Mouse (Mus musculus): Measurements from ENCODE around the gene Cfap77. TPM values are rescaled to one million over a fixed set of nuclear protein-coding genes. Genes with fewer than 3 reads are reported as not detected.

The Cfap77 gene
- polyA plus RNA-seq, 1 experiment from 2014 or later = 0.18 TPM

DNA sequence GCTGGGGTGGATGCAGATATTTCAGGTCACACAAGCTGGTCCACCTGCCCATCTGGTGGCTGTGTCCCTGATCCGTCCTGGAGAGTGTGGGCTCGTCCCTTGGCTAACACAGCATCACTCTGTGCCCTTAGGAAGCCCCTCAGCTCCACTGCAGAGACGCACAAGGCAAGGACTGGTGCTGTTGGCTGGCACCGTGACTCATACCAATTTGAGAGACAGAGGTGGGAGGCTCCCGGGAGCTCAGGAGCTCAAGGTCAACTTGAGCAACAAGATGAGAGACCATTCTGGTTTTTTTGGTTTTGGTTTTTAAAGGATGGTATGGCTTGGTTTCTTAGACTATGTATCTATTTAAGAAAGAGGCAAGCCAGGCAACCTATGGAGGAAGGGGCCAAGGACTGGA, 42.3 kb downstream of the Cfap77 start:
- WGBS = 66% methylated on average over 5 of the region's 5 CpGs
- 0 out of 2 replicates have a peak, but pooled peaks cover 5% of the 10 kb centered on the region for H3K27me3 ChIP-seq (ENCODE audit: control insufficient read depth, insufficient read depth, low read length)
- no peak overlapping the region for H3K4me2 ChIP-seq (ENCODE audit: low read length)
- no peaks in the 10 kb centered on the region for H3K9me3 ChIP-seq (ENCODE audit: control insufficient read depth, low read length)
- no peaks in the 10 kb centered on the region for H3K36me3 ChIP-seq (ENCODE audit: control insufficient read depth, insufficient read depth, low read length)
- H3K9ac ChIP-seq (ENCODE audit: low read length) = no peak overlapping the region
- H3K27ac ChIP-seq (replicated peaks in 1 of 2; ENCODE audit: control insufficient read depth in 1 of 2, insufficient read depth in 1 of 2, low read depth in 2 of 2, low read length in 2 of 2) = no peak overlapping the region
- no peak overlapping the region for H3K4me3 ChIP-seq (ENCODE audit: control insufficient read depth in 1 of 2, insufficient read depth in 1 of 2, low read depth in 1 of 2, low read length in 2 of 2)
- ATAC-seq (ENCODE audit: insufficient number of reproducible peaks, insufficient read depth, low FRiP score, low read depth) = no peak
- peaks cover 8% of the 10 kb centered on the region in 2 experiments; a peak in 1 of 4 replicates for H3K4me1 ChIP-seq (ENCODE audit: control insufficient read depth in 2 of 2, insufficient read depth in 2 of 2, low read length in 2 of 2)

DNA sequence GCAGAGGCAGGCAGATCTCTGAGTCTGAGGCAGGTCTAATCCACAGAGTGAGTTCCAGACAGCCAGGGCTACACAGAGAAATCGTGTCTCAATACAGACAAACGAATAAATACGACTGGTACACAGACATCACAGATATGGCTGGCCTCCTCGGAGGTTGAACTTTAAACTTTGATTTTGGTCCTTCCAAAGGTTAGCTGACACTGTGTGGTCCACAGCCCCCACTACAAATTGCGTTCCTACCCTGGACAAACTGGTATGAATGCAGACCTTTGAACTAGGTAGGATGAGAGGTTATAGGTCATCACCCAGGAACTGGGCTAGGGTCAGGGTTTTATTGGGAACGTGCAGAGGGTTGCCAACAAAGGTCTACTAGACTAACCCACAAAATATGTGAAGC, 47.2 kb downstream of the Cfap77 start:
- Histone ChIP-seq H3K27me3 (ENCODE audit: control insufficient read depth, insufficient read depth, low read length) (0 out of 2 replicates have a peak, but pooled peaks cover 5% of the 10 kb centered on the region), H3K9me3 (ENCODE audit: control insufficient read depth, low read length) (no peaks in the 10 kb centered on the region), H3K4me1 (ENCODE audit: control insufficient read depth in 2 of 2, insufficient read depth in 2 of 2, low read length in 2 of 2) (peaks cover 6 to 8% of the 10 kb centered on the region in 2 experiments; a peak in 1 of 4 replicates), H3K4me3 (ENCODE audit: control insufficient read depth in 1 of 2, insufficient read depth in 1 of 2, low read depth in 1 of 2, low read length in 2 of 2) (no peak overlapping the region), H3K4me2 (ENCODE audit: low read length) (no peak overlapping the region), H3K9ac (ENCODE audit: low read length) (no peak overlapping the region), H3K36me3 (ENCODE audit: control insufficient read depth, insufficient read depth, low read length) (no peaks in the 10 kb centered on the region), H3K27ac (replicated peaks in 1 of 2; ENCODE audit: control insufficient read depth in 1 of 2, insufficient read depth in 1 of 2, low read depth in 2 of 2, low read length in 2 of 2) (no peak overlapping the region)
- 83% methylated on average over 6 of the region's 6 CpGs for WGBS
- no peak for ATAC-seq (ENCODE audit: insufficient number of reproducible peaks, insufficient read depth, low FRiP score, low read depth)

DNA sequence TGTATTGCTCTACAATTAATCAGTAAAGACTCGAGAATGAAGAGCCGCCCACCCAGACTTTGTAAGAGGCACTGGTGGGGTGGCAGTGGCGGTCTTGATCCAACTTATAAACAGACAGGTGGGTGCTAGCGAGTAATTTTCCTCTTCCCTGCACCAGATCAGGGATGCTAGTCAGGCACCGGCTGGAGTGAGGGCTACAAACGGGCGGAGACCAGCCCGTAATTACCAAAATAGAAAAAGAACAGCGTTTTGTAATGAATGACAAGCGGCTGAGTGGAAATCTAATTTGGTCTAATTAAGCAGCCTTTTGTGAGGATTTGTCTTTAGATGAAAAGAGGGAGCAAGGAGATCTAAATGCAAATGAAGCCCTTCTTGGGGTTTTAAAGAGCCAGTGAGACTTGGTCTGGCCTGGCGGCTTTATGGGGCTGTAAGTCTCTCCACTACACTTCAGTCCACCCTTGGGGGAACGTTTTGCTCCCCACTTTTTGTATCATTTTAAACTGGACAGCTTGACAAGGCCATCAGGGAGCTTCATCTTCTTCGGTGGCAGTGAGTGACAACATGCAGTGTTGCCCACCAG, 48.3 kb downstream of the Cfap77 start:
- no peak overlapping the region for H3K27ac ChIP-seq (replicated peaks in 1 of 2; ENCODE audit: control insufficient read depth in 1 of 2, insufficient read depth in 1 of 2, low read depth in 2 of 2, low read length in 2 of 2)
- ATAC-seq (ENCODE audit: insufficient number of reproducible peaks, insufficient read depth, low FRiP score, low read depth) = no peak
- no peak overlapping the region for H3K9ac ChIP-seq (ENCODE audit: low read length)
- H3K4me3 ChIP-seq (ENCODE audit: control insufficient read depth in 1 of 2, insufficient read depth in 1 of 2, low read depth in 1 of 2, low read length in 2 of 2) = no peak overlapping the region
- H3K4me1 ChIP-seq (ENCODE audit: control insufficient read depth in 2 of 2, insufficient read depth in 2 of 2, low read length in 2 of 2) = peaks cover 6 to 8% of the 10 kb centered on the region in 2 experiments; a peak in 1 of 4 replicates
- no peaks in the 10 kb centered on the region for H3K36me3 ChIP-seq (ENCODE audit: control insufficient read depth, insufficient read depth, low read length)
- H3K9me3 ChIP-seq (ENCODE audit: control insufficient read depth, low read length) = no peaks in the 10 kb centered on the region
- H3K27me3 ChIP-seq (ENCODE audit: control insufficient read depth, insufficient read depth, low read length) = 0 out of 2 replicates have a peak, but pooled peaks cover 5% of the 10 kb centered on the region
- WGBS = 77% methylated on average over 13 of the region's 13 CpGs
- no peak overlapping the region for H3K4me2 ChIP-seq (ENCODE audit: low read length)

DNA sequence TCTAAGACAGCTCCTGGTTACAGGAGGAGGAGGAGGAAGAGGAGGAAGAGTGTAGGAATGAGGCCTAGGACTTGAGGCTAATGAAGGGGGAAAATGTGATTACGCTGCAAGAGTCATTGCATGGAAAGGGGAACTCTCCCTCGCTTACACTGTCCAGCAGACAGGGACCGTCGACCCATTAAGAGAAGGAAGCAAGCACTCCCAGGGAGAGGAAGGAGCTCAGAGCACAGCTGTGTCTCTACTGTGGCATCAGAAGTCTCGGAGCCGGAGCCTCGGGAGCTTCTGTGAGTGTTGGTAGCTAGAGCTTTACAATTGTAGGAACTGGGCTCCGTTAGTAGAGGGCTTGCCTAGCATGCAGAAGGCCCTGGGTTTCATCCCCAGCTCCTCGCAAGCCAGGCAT, 50.8 kb downstream of the Cfap77 start:
- 54% methylated on average over 9 of the region's 9 CpGs for WGBS
- ATAC-seq (ENCODE audit: insufficient number of reproducible peaks, insufficient read depth, low FRiP score, low read depth) = no peak
- H3K9ac ChIP-seq (ENCODE audit: low read length) = no peak overlapping the region
- no peak overlapping the region for H3K4me3 ChIP-seq (ENCODE audit: control insufficient read depth in 1 of 2, insufficient read depth in 1 of 2, low read depth in 1 of 2, low read length in 2 of 2)
- H3K4me2 ChIP-seq (ENCODE audit: low read length) = no peak overlapping the region
- no peaks in the 10 kb centered on the region for H3K27me3 ChIP-seq (ENCODE audit: control insufficient read depth, insufficient read depth, low read length)
- no peaks in the 10 kb centered on the region for H3K36me3 ChIP-seq (ENCODE audit: control insufficient read depth, insufficient read depth, low read length)
- H3K9me3 ChIP-seq (ENCODE audit: control insufficient read depth, low read length) = no peaks in the 10 kb centered on the region
- no peaks in the 10 kb centered on the region for H3K4me1 ChIP-seq (ENCODE audit: control insufficient read depth in 2 of 2, insufficient read depth in 2 of 2, low read length in 2 of 2)
- no peak overlapping the region for H3K27ac ChIP-seq (replicated peaks in 1 of 2; ENCODE audit: control insufficient read depth in 1 of 2, insufficient read depth in 1 of 2, low read depth in 2 of 2, low read length in 2 of 2)

DNA sequence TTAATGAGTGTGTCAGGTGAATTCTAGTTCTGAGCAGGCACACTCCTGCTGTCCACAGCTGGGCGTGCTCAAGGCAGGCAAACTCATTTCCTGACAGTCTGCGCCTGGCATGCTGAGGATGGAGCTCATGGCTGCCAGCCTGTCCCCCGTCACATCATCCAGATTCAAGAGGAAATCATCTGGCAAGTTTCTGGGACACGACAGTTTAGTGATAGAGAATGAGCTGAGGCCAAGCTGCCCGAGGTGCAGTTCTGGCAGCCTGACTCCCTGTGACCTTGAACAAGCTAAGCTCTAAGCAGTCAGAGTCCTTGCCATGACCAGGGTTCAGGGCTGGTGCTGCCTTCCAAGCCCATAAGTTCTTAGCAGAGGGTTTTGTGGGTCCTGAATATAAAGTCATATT, 56.6 kb downstream of the Cfap77 start:
- H3K9ac ChIP-seq (ENCODE audit: low read length) = no peak overlapping the region
- H3K4me2 ChIP-seq (ENCODE audit: low read length) = no peak overlapping the region
- no peaks in the 10 kb centered on the region for H3K9me3 ChIP-seq (ENCODE audit: control insufficient read depth, low read length)
- WGBS = 20% methylated on average over 5 of the region's 5 CpGs
- H3K36me3 ChIP-seq (ENCODE audit: control insufficient read depth, insufficient read depth, low read length) = no peaks in the 10 kb centered on the region
- no peak overlapping the region for H3K4me3 ChIP-seq (ENCODE audit: control insufficient read depth in 1 of 2, insufficient read depth in 1 of 2, low read depth in 1 of 2, low read length in 2 of 2)
- 0 out of 4 replicates have a peak overlapping the region, but pooled peaks of 1 of the 2 experiments have one; percentile 24 for H3K27ac ChIP-seq (replicated peaks in 1 of 2; ENCODE audit: control insufficient read depth in 1 of 2, insufficient read depth in 1 of 2, low read depth in 2 of 2, low read length in 2 of 2)
- no peaks in the 10 kb centered on the region for H3K27me3 ChIP-seq (ENCODE audit: control insufficient read depth, insufficient read depth, low read length)
- no peaks in the 10 kb centered on the region for H3K4me1 ChIP-seq (ENCODE audit: control insufficient read depth in 2 of 2, insufficient read depth in 2 of 2, low read length in 2 of 2)
- ATAC-seq (ENCODE audit: insufficient number of reproducible peaks, insufficient read depth, low FRiP score, low read depth) = no peak

DNA sequence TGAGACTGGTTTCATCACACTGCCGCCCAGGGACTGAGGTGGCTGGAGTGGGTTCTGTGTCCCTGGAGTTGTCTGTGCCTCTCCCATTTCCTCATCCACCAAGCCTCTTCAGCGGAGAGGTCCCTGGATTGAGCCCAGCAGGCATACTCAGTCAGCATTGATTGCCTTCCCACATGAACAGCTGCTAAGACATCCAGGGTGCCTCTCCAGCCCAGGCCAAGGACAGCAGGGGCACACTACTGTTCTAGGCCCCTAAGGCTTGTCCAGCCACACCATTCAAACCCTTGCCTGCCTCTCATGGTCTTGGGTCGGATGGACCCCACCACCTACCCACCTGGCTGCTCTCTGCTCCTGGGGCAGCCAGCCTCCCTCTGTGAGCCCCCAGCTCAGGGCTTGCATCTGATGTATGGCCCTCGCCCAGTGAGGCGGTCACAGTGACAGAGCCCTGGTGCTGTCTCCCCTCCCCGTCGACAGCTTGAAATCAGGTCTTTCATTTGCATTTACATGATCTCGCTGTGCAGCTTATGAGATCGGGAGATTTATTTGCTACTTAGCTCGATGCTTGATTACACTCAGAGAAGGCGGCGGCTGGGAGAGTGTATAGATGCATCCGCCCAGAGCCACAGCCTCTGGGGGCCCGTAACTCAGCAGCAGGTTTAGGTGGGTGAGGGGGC, 57.6 kb downstream of the Cfap77 start:
- Histone ChIP-seq H3K4me2 (ENCODE audit: low read length) (no peak overlapping the region), H3K4me1 (ENCODE audit: control insufficient read depth in 2 of 2, insufficient read depth in 2 of 2, low read length in 2 of 2) (no peaks in the 10 kb centered on the region), H3K27ac (replicated peaks in 1 of 2; ENCODE audit: control insufficient read depth in 1 of 2, insufficient read depth in 1 of 2, low read depth in 2 of 2, low read length in 2 of 2) (no peak overlapping the region), H3K9me3 (ENCODE audit: control insufficient read depth, low read length) (no peaks in the 10 kb centered on the region), H3K9ac (ENCODE audit: low read length) (no peak overlapping the region), H3K36me3 (ENCODE audit: control insufficient read depth, insufficient read depth, low read length) (no peaks in the 10 kb centered on the region), H3K27me3 (ENCODE audit: control insufficient read depth, insufficient read depth, low read length) (no peaks in the 10 kb centered on the region), H3K4me3 (ENCODE audit: control insufficient read depth in 1 of 2, insufficient read depth in 1 of 2, low read depth in 1 of 2, low read length in 2 of 2) (no peak overlapping the region)
- 75% methylated on average over 14 of the region's 14 CpGs for WGBS
- ATAC-seq (ENCODE audit: insufficient number of reproducible peaks, insufficient read depth, low FRiP score, low read depth) = no peak

DNA sequence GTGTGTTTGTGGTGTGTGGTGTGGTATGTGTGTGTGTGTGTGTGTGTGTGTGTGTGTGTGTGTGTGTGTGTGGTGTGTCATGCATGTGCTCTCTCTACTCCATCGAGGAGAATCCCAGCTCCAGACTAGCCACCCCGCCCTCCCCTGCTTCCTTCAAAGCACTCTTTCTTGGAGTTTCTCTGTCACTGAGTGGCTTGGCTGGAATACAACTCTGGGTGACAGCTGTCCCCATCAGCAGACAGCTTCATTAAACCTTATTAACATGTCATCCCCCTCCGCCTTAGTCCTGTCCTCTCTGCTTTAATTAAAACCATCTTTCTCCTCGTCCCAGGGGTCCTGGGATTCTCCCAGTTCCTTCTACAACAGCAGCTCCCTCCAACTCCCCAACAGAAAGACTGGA, 59.4 kb downstream of the Cfap77 start:
- Histone ChIP-seq H3K4me1 (ENCODE audit: control insufficient read depth in 2 of 2, insufficient read depth in 2 of 2, low read length in 2 of 2) (no peaks in the 10 kb centered on the region), H3K27ac (replicated peaks in 1 of 2; ENCODE audit: control insufficient read depth in 1 of 2, insufficient read depth in 1 of 2, low read depth in 2 of 2, low read length in 2 of 2) (no peak overlapping the region), H3K4me2 (ENCODE audit: low read length) (no peak overlapping the region), H3K4me3 (ENCODE audit: control insufficient read depth in 1 of 2, insufficient read depth in 1 of 2, low read depth in 1 of 2, low read length in 2 of 2) (no peak overlapping the region), H3K27me3 (ENCODE audit: control insufficient read depth, insufficient read depth, low read length) (no peaks in the 10 kb centered on the region), H3K9ac (ENCODE audit: low read length) (no peak overlapping the region), H3K9me3 (ENCODE audit: control insufficient read depth, low read length) (no peaks in the 10 kb centered on the region), H3K36me3 (ENCODE audit: control insufficient read depth, insufficient read depth, low read length) (no peaks in the 10 kb centered on the region)
- ATAC-seq (ENCODE audit: insufficient number of reproducible peaks, insufficient read depth, low FRiP score, low read depth) = no peak
- 71% methylated on average over 4 of the region's 4 CpGs for WGBS
